Mouse (Mus musculus) regulatory T cell (primary cell): Measurements from ENCODE around the gene Ddx55.

ENCODE experiments used
- in situ Hi-C: fragments of 300-600 bp; cut with MboI, MseI; formaldehyde crosslinking; loops from one replicate; pipeline ENCODE4 v1.15.1; 2025; ENCODE audit warnings: high pct_unique_total_duplicates

Gene Ddx55

DNA sequence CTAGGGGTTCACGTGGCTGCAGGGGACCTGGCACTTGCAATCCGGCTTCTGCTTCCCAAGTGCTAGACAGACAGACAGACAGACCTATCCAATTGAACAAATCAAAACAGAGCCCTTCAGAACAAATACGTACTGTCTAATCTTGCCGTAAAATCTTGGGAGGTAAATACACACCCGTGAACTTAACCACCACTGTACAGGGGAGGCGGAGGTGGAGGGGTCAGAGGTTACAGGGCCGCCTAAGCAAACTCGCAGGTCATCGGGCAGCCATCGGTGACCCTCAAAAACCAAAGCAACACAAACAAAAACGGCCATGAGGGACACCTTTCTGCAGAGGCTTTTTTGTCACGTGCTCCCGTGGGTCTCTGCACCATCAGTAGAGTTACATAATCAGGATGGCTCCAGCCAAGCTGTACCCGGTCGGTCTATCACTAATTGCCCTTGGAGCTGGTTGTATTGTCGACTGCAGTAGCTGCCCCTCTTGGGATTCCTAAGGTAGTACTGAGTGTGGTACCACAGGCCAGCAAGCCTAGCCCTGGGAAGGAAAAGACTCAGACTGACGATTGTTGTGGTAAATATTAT, 52.5 kb downstream of the Ddx55 start:
- in situ Hi-C loops: loop anchor here (10.0 kb wide), 1 partner anchor 270 kb away; no protein-coding TSS in a partner anchor

DNA sequence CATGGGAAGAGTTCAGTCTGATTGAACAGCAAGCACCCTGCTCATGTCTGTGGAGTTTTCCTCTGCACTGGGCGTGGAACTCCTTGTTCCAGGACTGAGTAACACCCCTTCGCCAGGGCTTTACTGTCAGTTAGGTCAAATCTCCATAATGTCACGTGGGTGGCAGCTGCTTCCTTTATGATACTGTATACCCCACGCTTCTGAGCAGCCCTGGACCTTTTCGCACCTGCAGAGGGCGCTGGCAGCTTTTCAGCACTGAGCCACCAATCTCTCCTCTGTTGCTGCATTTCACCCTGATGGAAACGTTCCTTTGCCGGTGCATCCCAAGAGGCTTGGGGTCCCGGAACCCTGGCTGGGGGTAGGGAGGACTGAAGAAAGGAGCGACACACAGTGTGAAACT, 58.3 kb downstream of the Ddx55 start:
- in situ Hi-C loops: loop anchor here (10.0 kb wide), 1 partner anchor 244 kb away; no protein-coding TSS in a partner anchor

DNA sequence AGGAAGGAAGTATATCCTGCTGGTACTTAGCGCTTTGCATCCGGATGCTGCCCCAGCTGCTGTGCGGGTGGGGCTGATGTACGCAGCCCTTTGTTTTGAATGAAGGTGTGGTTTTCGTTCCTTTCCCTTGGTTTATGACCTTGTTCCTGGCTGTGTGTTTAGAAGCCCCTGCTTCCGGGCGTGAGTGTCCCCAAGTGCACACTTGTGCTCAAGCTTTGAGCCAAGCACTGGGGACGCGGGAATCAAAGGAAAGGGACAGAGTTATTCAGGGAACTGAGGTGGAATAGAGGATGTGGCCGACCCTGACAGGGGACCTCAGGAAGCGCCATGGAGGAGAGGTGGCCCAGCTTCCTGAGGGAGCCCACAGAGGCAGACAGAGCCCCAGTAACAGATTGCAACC, 62.0 kb downstream of the Ddx55 start:
- in situ Hi-C loops: loop anchor here (10.0 kb wide), 1 partner anchor 240 kb away; no protein-coding TSS in a partner anchor

DNA sequence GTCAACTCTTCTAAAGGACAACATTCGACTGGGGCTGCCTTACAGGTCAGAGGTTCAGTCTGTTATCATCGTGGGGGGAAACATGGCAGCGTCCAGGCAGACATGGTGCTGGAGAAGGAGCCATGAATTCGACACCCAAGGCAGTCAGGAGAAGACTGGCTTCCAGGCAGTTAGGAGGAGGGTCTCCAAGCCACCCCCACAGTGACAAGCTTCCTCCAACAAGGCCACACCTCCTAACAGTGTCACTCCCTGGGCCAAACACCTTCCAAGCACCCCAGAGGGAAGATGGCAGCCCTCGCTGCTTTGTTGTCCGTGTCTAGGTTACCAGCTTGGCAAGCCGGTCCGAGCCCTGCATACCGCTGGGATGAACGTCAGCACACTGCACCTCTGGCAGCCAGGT, 66.0 kb downstream of the Ddx55 start:
- in situ Hi-C loops: loop anchor here (10.0 kb wide), 1 partner anchor 236 kb away; no protein-coding TSS in a partner anchor
